Mouse (Mus musculus) ovary, adult 18-20 months (tissue): ENCODE measurements around the gene Rtf2.

ENCODE experiments used
- DNase-seq: peaks from one replicate; pipeline ENCODE4 v3.0.0; 2022; ENCODE audit warnings: low spot score, mixed read lengths

Gene Rtf2

DNA sequence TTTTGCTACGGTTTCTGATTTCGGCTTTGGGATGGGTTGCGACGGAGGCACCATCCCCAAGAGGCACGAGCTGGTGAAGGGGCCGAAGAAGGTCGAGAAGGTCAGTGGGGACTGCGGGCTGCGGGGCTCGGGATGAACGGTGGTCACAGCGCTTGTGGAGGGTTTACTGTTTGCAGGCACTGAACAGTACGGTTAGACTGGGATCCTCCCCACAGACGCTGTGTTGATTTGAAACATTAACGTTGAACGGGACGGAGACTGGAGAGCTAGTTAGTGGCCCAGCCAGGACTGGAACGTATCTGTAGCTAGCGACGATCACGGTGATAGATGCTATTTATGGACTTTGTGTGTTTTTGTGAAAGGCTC, 267 bp downstream of the Rtf2 start:
- no peak for DNase-seq

DNA sequence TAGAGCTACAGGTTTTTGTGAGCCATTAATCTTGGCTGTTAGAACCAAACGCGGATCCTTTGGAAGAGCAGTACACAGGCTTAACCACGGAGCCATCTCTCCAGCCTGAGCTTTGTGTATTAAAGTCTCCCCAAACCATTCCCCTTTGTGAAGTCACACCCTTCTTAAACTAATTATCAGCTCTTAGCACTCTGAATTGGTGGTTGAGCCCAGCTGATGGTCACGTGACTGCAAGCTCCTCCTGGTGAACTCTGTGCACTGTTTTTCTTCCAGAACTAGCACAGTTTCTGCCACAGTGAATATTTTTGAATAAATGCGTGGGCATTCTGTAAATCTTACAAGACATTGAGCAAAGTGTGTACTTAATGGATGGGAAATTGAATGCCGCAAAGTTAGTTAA, 820 bp downstream of the Rtf2 start:
- DNase-seq: no peak

DNA sequence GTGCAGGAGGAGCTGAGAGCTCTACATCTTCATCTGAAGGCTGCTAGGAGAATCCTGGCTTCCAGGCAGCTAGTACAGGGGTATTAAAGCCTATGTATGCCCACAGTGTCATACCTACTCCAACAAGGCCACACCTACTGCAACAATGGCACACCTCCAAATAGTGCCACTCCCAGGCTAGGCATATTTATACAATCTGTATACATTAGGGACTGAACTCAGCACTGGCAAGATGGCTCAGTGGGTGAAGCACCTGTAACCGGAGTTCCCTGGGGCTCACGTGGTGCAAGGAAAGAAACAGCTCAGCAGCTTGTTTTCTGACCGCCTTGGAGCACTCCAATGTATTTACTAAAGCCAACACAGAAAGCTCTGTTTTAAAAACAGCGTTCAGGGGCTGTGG, 5.3 kb downstream of the Rtf2 start:
- DNase-seq: no peak

DNA sequence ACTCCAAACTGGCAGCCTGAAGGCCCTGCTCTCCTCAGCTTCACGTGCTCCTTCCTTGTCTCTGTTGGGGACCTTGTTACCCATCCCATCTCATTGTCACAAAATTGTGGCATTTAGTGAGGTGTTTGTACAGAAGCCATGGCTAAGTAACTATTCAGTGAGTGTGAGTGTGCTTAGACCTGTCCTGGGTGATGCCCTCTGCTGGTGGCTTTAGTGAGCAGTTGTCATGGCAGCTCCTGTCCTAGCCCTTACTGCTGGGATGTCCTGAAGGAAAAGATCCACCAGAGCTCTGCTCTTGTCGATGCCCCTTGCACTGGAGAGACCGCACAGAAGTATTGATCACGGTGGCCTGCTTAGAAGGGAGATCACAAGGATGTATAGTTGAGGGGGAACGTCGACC, 7.0 kb downstream of the Rtf2 start:
- DNase-seq: no peak

DNA sequence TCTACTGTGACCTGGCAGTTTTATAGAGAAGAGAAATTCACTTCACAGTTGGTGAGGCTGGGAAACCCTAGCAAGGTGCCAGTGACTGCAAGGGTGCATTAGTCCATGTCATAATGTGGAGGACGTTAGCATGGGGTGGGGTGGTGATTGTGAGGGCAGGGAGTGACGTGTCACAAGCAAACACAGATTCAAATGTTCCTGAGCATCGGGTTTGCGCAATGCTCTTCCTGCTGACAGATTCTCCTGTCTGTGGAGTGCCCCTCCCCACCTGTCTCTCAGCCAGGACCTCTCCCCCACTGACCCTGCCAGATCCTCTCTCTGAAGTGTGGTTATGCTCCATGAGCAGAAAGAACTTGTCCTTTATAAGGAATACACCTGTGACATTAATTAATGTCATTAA, 8.0 kb downstream of the Rtf2 start:
- DNase-seq: no peak

GRCm38 (mm10) chr2:172450640-172451039, 10.3 kb downstream of the Rtf2 start:
- no peak for DNase-seq

- no peak for DNase-seq
Observed at GRCm38 (mm10) chr2:172452031-172452430, 11.7 kb downstream of the Rtf2 start.

DNA sequence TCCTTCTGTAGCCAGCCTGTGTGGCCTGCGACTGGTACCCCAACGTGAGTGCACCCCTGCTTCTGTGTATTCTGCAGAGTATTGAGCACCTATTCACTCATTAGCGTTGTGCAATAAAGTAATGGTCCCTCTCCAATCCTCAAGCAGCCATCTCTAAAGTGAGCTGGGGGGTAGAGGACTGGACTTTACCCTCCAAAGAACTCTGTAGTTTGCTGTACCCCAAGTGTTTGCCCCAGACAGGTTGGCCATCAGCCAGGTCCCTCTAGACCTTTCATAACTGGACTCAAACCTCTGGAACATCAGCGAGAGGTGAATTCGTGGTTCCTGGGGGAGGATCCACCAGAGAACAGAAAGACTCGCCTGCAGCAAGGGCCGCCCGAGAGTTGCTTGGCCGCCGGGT, 12.1 kb downstream of the Rtf2 start:
- DNase-seq: no peak

DNA sequence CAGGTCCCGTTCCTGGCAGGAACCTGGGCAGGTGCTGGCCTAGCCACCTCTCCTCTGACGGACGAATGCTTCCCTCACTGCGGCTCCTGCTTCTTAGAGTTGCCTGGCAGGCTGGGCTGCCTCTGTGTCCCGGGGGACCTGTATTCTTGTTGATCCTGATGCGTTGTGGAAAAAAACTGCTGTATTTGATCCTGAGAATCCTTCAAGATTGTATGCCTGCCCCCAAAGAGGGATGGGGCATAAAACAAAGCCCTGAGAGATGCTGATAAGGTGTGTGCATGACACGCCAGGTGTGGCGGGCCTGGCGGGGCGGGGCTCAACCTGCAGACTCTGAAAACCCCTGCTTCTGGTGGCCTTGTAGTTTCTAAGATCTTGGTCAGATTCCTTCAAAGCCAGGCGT, 18.1 kb downstream of the Rtf2 start, which contains the start of gene Gcnt7:
Gene Gcnt7 (minus strand): TSS at position 101 of the 400 bp plus-strand sequence.
- no peak for DNase-seq

DNA sequence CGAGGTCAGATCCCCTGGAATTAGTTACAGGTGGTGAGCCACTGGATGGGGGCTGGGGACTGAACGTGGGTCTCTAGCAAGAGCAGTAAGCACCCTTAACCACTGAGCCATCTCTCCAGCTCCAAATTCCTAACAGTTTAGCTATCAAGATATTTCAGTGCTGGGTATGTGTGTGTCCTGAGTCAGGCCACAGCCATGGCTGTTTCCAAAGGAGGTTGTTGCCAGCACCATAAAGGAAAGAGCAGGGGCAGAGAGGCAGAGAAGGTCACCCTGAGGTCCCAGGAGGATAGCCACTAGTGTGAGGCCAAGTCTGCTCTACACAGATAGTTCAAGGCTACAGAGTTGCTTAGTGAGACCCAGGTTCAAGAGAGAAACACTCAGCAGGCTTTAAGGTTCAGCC, 20.3 kb downstream of the Rtf2 start:
- DNase-seq: no peak

DNA sequence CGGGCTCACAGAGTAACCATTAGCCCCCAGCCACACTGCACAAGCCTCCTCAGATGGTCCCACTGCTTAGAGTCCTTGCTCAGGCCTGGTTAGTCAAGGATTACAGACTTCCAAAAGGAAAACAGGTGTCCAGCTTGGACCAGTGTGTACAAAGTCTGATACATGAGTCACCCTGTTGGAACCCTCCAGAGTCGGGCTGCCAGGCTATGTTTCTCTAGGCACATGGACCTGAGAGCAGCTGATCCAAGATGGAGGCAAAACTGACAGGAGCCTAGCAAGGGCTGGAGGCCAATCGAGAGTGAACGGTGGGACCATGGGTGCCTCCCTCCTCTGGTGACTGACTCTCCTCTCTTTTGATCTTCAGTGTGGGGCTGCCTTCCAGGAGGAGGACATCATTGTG, 22.5 kb downstream of the Rtf2 start:
- DNase-seq: no peak

- DNase-seq: no peak
Observed at GRCm38 (mm10) chr2:172466427-172467132, 26.2 kb downstream of the Rtf2 start.

- no peak for DNase-seq
Observed at GRCm38 (mm10) chr2:172467206-172467605, 26.9 kb downstream of the Rtf2 start.

GRCm38 (mm10) chr2:172468346-172468819, 28.0 kb downstream of the Rtf2 start:
- DNase-seq: peak; percentile 28

GRCm38 (mm10) chr2:172472318-172472717, 32.0 kb downstream of the Rtf2 start, which contains the start of gene Fam209:
Fam209 (plus strand) TSS chr2:172472520.
- DNase-seq: no peak

DNA sequence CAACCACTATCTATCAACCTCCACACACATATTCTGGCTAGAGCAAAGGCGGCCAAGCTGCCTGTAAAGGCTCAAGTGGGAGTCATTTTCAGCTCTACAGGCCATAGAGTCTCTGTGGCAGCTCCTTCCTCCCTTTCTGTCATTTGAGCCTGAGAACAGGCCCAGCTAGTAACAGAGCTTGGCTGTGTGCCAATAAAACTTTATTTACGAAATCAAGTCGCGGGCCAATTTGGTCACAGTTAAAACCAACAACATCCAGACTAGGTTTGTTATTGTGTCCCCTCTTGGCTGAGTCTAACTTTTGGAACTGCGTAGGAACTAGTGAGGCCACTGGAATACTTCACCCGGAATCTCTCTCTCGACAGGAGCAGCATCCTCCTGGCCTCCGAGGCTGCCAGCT, 33.2 kb downstream of the Rtf2 start:
- DNase-seq: no peak

DNA sequence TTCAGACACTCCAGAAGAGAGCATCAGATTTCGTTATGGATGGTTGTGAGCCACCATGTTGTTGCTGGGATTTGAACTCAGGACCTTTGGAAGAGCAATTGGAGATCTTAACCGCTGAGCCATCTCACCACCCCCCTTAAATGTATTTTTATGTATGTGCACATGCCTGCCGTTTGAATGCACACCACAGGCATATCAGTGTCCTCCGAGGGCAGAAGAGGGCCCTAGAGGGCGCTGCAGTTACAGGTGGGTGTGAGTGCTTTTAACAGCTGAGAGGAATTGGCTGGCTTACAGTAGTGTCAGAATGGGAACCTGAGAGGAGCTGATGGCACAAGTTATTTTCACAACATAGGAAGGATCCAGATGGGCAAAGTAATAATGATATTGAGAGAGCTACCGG, 34.6 kb downstream of the Rtf2 start:
- DNase-seq: no peak

GRCm38 (mm10) chr2:172476707-172477260, 36.4 kb downstream of the Rtf2 start:
- DNase-seq: no peak

GRCm38 (mm10) chr2:172477350-172477749, 37.0 kb downstream of the Rtf2 start:
- DNase-seq: no peak

- DNase-seq: no peak
Observed at GRCm38 (mm10) chr2:172477860-172478259, 37.5 kb downstream of the Rtf2 start.

DNA sequence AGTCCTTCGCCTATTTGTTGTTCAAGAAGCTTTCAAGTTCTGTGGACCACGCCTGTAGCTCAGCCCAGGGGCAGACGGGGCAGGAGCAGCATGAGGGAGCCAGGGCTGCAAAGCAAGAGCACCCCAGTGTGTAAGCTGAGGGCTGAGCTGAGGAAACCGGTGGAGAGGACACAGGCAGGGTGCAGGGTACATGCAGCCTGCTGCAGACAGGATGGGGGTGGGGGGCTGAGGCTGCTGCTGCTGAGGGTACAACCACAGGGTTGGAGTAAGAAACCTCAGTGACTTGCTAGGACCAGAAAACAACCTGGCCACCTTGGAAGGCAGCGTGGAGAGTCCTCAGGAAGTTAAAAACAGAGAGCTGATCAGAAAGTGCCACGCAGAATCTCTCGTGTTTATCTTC, 39.9 kb downstream of the Rtf2 start:
- no peak for DNase-seq

GRCm38 (mm10) chr2:172481654-172482385, 41.5 kb downstream of the Rtf2 start:
- no peak for DNase-seq

- no peak for DNase-seq
Observed at GRCm38 (mm10) chr2:172483766-172484413, 43.5 kb downstream of the Rtf2 start.
